Mouse (Mus musculus): Measurements from ENCODE around the gene Camp.

The Camp gene

DNA sequence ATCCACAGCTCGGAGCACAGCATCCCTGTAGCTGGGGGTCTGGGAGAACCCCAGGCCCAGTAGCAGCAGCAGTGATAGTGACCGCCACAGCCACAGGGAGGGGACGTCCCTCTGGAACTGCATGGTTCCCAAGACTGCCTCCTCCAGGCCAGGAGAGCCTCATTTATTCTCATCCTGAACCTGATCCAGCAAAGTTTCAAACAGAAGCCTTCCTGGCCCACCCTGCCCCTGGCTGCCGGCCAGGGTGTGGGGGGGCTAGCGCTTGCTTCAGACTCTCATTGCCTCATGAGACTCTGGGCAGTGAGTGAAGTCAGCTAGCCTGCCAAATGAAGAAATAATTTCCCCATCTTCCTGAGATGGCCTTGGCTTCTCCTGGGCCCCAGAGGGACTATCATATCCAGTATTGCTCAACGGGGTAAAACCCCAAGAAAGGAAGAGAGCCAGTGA lies at the start of gene Camp:
Gene Camp (minus strand): TSS at position 306 of the 447 bp plus-strand sequence.
- DNase-seq (ENCODE audit: low read depth in 2 of 2, low spot score in 2 of 2), result no peak

GRCm38 (mm10) chr9:109898027-109898426 lies 48.6 kb upstream of the Camp start:
- DNase-seq (ENCODE audit: low read depth in 2 of 2, low spot score in 2 of 2), result no peak

DNA sequence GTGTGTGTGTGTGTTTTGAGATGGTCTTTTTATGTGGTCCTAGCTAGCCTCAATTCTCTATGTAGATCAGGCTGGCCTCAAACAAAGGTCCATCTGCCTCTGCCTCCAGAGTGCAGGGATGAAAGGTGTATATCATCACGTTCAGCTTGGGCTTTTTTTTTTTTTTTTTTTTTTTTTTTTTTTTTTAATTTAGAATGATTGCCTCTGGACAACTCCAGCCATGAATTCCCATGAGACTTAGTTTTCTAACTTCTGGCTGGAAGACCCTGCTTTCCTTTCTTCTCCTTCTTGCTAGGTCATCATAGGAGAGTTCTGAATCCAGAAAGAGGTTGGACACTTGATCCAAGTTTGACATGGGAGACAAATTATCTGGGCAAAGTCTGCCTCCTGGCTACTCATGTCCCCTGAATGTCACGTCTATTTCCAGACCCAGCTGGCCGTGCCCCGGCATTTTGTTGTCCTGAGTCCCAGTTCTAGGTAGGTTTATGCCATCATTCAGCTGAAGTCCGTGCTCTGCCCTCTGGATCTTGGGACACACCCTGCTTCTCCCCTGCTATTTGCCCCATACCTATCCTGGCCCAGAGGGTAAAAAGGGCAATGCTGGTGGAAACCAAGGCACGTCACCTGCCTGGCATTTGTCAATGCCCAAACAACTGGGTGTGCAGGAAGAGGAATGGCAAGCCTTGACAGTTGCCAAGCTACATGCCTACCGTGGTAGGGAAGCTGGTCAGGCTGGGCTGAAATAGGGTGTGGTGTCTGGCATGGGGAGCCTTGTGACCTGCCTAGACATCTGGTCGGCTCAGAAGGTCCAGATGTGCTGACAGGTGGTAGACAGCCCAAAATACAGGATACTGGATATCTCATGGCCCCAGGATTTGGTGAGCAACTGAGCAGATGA lies 47.1 kb upstream of the Camp start:
- DNase-seq (ENCODE audit: low read depth in 2 of 2, low spot score in 2 of 2), result no peak

DNA sequence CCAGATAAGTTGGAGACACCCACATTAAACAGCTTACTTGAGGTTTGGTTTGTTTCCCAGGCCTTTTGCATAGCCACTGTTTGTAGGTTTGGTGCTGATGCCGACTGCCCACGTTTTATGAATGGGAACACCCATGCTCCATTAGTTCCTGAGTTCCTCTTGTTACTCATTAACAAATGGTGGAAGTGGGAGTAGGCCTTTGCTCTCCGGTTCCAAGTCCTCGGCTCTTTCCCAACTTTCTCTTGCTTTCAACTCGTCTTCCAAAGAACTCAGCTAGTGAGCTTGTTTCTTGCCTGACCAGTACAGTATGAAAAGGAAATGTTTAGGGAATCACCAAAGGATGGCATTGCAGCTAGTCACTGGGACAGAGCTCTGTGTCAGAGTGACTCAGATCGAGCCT lies 46.2 kb upstream of the Camp start:
- no peak for DNase-seq (ENCODE audit: low read depth in 2 of 2, low spot score in 2 of 2)

DNA sequence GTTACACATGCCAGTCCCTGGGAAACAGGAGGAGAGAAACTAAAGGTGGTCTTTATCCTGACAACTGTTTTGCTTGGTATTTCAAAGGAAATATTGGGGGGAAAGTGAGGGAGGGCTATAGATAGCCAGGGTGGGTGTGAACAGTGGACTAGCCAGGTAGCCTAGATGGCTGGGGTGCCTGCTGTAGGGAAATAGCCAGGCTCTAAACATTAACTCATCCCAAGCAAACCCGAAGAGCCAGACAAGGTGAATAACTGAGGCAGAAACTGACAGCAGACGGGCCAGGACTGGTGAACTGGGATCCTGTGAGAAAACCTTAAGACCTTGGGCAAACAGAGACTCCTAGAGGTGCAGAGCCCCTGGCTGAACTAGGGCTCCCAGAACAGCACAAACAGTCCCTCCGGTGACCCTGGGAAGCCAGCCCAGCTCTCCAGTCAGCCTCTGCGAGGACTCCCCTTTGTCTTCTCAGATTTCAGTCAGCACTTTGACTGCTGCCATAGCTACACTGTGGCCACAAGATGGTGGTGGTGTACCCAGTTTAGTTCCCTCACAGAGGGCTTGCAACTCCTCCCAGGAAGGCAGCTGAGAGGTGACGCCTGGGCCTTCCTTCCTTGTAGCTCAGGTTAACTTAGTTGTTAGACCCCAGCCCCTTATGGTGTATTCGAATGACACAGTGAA lies 45.1 kb upstream of the Camp start:
- peak; percentile 23 to 36 for DNase-seq (ENCODE audit: low read depth in 2 of 2, low spot score in 2 of 2)

- peak; percentile 69 to 77 for DNase-seq (ENCODE audit: low read depth in 2 of 2, low spot score in 2 of 2)
Observed at GRCm38 (mm10) chr9:109892651-109893250, 43.3 kb upstream of the Camp start.

- no peak for DNase-seq (ENCODE audit: low read depth in 2 of 2, low spot score in 2 of 2)
Observed at GRCm38 (mm10) chr9:109891501-109891900, 42.1 kb upstream of the Camp start.

DNA sequence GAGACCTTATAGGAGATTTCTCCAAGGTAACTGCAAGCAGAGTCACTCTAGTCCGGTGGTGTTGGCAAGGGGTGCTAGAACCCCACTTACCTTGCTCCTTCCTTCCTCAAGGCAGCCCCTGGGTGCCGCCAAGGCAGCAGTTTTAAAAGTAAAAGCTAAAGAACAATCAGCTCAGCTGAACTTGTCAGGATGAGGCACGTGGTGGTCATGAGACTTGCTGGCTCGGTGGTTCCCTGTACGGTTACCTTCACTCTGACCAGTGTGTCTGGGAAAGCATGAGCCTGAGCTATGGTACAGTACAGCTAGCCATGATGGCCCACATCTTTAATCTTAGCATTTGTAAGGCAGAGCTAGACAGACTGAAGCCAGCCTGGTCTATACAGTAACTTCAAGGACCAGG lies 37.9 kb upstream of the Camp start:
- no peak for DNase-seq (ENCODE audit: low read depth in 2 of 2, low spot score in 2 of 2)

DNA sequence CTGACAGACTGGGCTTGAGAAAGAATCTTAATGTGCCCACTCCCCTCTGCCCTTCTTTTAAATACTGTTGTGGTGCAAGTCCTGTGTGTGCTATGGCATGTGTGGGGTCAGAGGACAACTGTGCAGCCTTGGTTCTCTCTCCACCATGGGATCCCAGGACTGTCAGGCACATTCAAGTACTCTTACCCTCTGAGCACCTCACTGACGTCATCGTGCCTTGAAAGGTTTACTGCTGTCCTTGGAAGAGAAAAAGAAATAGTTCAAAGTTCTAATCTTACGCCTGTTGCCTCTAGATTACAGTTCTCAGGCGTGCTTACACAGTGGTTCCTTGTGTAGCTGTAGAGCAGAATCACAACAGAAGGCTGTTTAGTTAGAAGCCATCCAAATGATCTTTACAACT lies 36.8 kb upstream of the Camp start:
- no peak for DNase-seq (ENCODE audit: low read depth in 2 of 2, low spot score in 2 of 2)

DNA sequence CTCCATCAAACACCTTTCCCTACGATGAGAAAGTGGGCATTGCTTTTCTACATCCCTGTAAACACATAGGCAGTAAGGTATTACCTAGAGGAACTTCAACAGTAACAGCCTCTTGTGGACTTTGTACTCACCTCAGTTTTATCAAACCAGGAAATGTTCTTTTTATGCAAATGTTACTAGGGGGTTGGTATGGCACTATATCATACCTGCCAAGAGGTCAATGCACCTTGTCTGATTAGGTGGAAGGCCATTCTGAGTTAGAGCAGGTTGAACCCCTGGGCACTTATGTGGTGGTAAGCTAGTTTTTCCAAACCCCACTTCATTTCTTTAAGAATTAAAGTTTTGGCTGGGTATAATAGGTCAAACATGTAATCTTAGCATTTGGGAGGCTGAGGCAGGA lies 29.9 kb upstream of the Camp start:
- no peak for DNase-seq (ENCODE audit: low read depth in 2 of 2, low spot score in 2 of 2)

GRCm38 (mm10) chr9:109877666-109878065 lies 28.2 kb upstream of the Camp start:
- no peak for DNase-seq (ENCODE audit: low read depth in 2 of 2, low spot score in 2 of 2)

GRCm38 (mm10) chr9:109876756-109877155 lies 27.3 kb upstream of the Camp start:
- no peak for DNase-seq (ENCODE audit: low read depth in 2 of 2, low spot score in 2 of 2)

DNA sequence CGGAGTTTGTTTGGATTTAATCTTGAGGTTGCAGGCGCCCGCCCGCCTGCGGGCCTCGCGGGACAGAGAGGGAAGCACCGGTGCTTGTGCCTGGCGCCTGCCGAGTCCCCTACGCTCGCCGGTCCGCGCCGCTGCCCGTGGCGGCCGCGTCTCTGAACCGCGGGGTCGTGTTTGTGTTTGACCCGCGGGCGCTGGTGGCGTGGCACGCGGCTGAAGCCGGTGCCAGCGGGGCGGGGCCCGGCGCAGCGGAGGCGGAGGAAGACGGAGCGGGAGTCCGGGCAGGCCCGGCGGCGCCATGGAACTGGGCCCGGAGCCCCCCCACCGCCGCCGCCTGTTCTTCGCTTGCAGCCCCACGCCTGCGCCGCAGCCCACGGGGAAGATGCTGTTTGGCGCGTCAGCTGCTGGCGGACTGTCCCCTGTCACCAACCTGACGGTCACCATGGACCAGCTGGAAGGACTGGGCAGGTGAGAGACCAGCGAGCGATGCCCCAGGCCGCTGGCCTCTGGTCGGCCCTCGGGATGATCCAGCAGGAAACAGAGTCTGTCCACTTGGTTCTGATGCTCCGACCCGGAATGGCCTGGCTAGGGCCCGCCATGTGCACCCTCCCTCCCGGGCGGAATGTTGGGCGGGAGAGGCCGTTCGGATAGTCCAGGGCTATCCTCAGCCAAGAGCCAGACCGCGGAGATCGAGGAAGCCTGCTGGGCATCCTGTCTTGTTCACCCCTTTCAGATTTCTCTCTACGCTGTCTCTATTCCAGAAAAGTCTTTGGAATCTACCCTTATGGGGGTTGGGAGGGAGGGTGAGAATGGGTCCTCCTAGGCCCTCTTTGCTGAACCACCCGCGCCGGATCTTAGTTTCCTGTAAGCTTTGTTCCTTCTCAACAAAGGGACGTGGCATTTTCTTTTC lies 26.5 kb upstream of the Camp start:
- peak; percentile 1 to 22 for DNase-seq (ENCODE audit: low read depth in 2 of 2, low spot score in 2 of 2)

GRCm38 (mm10) chr9:109874797-109875691 lies 25.6 kb upstream of the Camp start, which contains the start of gene Cdc25a:
Gene Cdc25a, plus strand, starts transcription at chr9:109875579.
- DNase-seq (ENCODE audit: low read depth in 2 of 2, low spot score in 2 of 2), result peak; percentile 93 to 95

DNA sequence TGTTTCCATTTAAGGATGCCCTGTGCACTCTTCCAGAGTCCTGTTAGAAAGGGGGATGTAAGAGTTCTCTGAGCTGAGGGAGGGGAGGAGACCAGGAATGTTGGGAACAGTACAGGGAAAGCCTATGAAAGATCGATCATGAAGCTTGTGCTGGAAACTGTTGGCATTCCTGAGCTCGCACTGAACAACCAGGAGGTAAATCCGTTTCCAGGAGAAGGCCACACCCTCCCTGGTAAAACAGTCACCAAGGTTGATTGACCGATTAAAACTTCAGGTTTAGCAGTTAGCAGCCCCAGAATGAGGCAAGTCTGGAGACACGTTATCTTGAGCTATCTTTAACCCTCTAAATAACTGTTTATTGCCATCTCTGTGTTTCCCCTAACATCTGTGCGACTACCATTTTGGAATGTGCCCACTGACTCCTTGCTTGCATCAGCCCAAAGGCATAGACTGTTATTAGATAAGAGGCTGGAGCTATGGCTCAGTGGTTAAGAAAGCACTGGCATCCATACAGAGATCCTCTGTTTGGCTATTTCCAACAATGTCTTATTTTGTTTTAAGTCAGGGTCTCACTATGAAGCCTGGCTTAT lies 21.7 kb upstream of the Camp start:
- no peak for DNase-seq (ENCODE audit: low read depth in 2 of 2, low spot score in 2 of 2)

GRCm38 (mm10) chr9:109866218-109866617 lies 16.8 kb upstream of the Camp start:
- DNase-seq (ENCODE audit: low read depth in 2 of 2, low spot score in 2 of 2), result no peak

- no peak for DNase-seq (ENCODE audit: low read depth in 2 of 2, low spot score in 2 of 2)
Observed at GRCm38 (mm10) chr9:109863085-109863484, 13.7 kb upstream of the Camp start.

GRCm38 (mm10) chr9:109862397-109863044 lies 13.1 kb upstream of the Camp start:
- DNase-seq (ENCODE audit: low read depth in 2 of 2, low spot score in 2 of 2), result peak; percentile 58 to 68

- DNase-seq (ENCODE audit: low read depth in 2 of 2, low spot score in 2 of 2), result no peak
Observed at GRCm38 (mm10) chr9:109855947-109856346, 6.5 kb upstream of the Camp start.
